Mouse (Mus musculus): Measurements from ENCODE around the gene Olfr16. TPM values are rescaled to one million over a fixed set of nuclear protein-coding genes. Genes with fewer than 3 reads are reported as not detected.

Olfr16 gene
- polyA plus RNA-seq (2014; fragmentation: Nextera tagmentation; extraction: Ambion mirVana) = not detected in 2 replicates

- Histone ChIP-seq H3K4me1 (ENCODE audit: control insufficient read depth, insufficient read depth, low read length) (no peaks in the 10 kb centered on the region), H3K9ac (ENCODE audit: low read length) (no peak within 1 kb of the TSS), H3K4me2 (ENCODE audit: low read depth, severe bottlenecking) (no peak within 1 kb of the TSS), H3K4me3 (ENCODE audit: low read depth, low read length) (no peak within 1 kb of the TSS), H3K9me3 (ENCODE audit: control insufficient read depth, low read length) (no peaks in the 10 kb centered on the region), H3K27me3 (ENCODE audit: control insufficient read depth, insufficient read depth, low read length) (no peaks in the 10 kb centered on the region), H3K36me3 (ENCODE audit: control insufficient read depth, insufficient read depth, low read length) (no peaks in the 10 kb centered on the region), H3K27ac (replicated peaks; ENCODE audit: low read depth, low read length) (no peak within 1 kb of the TSS)
- ATAC-seq (ENCODE audit: insufficient number of reproducible peaks, low FRiP score, low TSS enrichment, low read depth) (no peak), DNase-seq (ENCODE audit: low spot score) (no peak)
- WGBS = 18% methylated on average over 1 of the region's 1 CpGs
Observed at GRCm38 (mm10) chr1:172950160-172950559, at the start of gene Olfr16. TSS of gene Olfr16 (plus strand) at chr1:172950409.

- ATAC-seq (ENCODE audit: insufficient number of reproducible peaks, low FRiP score, low TSS enrichment, low read depth) = no peak
- no peaks in the 10 kb centered on the region for H3K36me3 ChIP-seq (ENCODE audit: control insufficient read depth, insufficient read depth, low read length)
- H3K9ac ChIP-seq (ENCODE audit: low read length) = no peak overlapping the region
- H3K4me3 ChIP-seq (ENCODE audit: low read depth, low read length) = no peak overlapping the region
- H3K27ac ChIP-seq (replicated peaks; ENCODE audit: low read depth, low read length) = no peak overlapping the region
- H3K9me3 ChIP-seq (ENCODE audit: control insufficient read depth, low read length) = no peaks in the 10 kb centered on the region
- no peak for DNase-seq (ENCODE audit: low spot score)
- no peaks in the 10 kb centered on the region for H3K27me3 ChIP-seq (ENCODE audit: control insufficient read depth, insufficient read depth, low read length)
- H3K4me1 ChIP-seq (ENCODE audit: control insufficient read depth, insufficient read depth, low read length) = no peaks in the 10 kb centered on the region
- no peak overlapping the region for H3K4me2 ChIP-seq (ENCODE audit: low read depth, severe bottlenecking)
Observed at GRCm38 (mm10) chr1:172903313-172903712, 46.9 kb upstream of the Olfr16 start.

GRCm38 (mm10) chr1:172917115-172917514, 33.1 kb upstream of the Olfr16 start:
- DNase-seq (ENCODE audit: low spot score) (no peak), ATAC-seq (ENCODE audit: insufficient number of reproducible peaks, low FRiP score, low TSS enrichment, low read depth) (no peak)
- Histone ChIP-seq H3K9ac (ENCODE audit: low read length) (no peak overlapping the region), H3K36me3 (ENCODE audit: control insufficient read depth, insufficient read depth, low read length) (no peaks in the 10 kb centered on the region), H3K27ac (replicated peaks; ENCODE audit: low read depth, low read length) (no peak overlapping the region), H3K9me3 (ENCODE audit: control insufficient read depth, low read length) (no peaks in the 10 kb centered on the region), H3K27me3 (ENCODE audit: control insufficient read depth, insufficient read depth, low read length) (no peaks in the 10 kb centered on the region), H3K4me1 (ENCODE audit: control insufficient read depth, insufficient read depth, low read length) (no peaks in the 10 kb centered on the region), H3K4me2 (ENCODE audit: low read depth, severe bottlenecking) (no peak overlapping the region), H3K4me3 (ENCODE audit: low read depth, low read length) (no peak overlapping the region)
- 83% methylated on average over 1 of the region's 1 CpGs for WGBS

DNA sequence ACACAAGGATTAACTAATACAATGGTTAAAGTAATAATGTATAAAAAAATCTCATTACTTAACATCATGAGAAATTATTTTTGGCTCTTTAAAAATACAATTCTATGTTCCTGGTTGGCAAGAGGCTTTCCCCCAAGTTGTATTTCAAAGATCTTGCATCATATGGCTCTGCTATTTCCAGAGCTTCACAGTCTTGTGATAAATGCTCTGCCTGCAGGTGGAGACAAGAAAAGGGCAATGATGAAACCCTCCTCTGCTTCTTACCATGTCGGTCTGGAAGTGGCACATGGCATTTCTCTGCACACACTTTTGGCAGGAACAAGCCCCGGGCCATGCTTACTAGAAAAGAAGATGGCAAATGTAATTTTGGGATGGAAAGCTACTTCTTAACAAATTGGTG, 31.8 kb upstream of the Olfr16 start:
- Histone ChIP-seq H3K4me3 (ENCODE audit: low read depth, low read length) (no peak overlapping the region), H3K9me3 (ENCODE audit: control insufficient read depth, low read length) (no peaks in the 10 kb centered on the region), H3K9ac (ENCODE audit: low read length) (no peak overlapping the region), H3K27ac (replicated peaks; ENCODE audit: low read depth, low read length) (no peak overlapping the region), H3K4me2 (ENCODE audit: low read depth, severe bottlenecking) (no peak overlapping the region), H3K27me3 (ENCODE audit: control insufficient read depth, insufficient read depth, low read length) (no peaks in the 10 kb centered on the region), H3K36me3 (ENCODE audit: control insufficient read depth, insufficient read depth, low read length) (no peaks in the 10 kb centered on the region), H3K4me1 (ENCODE audit: control insufficient read depth, insufficient read depth, low read length) (no peaks in the 10 kb centered on the region)
- ATAC-seq (ENCODE audit: insufficient number of reproducible peaks, low FRiP score, low TSS enrichment, low read depth) = no peak
- 86% methylated on average over 2 of the region's 2 CpGs for WGBS
- no peak for DNase-seq (ENCODE audit: low spot score)

- WGBS = 95% methylated on average over 2 of the region's 2 CpGs
- H3K9ac ChIP-seq (ENCODE audit: low read length) = no peak overlapping the region
- ATAC-seq (ENCODE audit: insufficient number of reproducible peaks, low FRiP score, low TSS enrichment, low read depth) (no peak), DNase-seq (ENCODE audit: low spot score) (no peak)
- no peaks in the 10 kb centered on the region for H3K9me3 ChIP-seq (ENCODE audit: control insufficient read depth, low read length)
- H3K27me3 ChIP-seq (ENCODE audit: control insufficient read depth, insufficient read depth, low read length) = no peaks in the 10 kb centered on the region
- H3K27ac ChIP-seq (replicated peaks; ENCODE audit: low read depth, low read length) = no peak overlapping the region
- no peak overlapping the region for H3K4me2 ChIP-seq (ENCODE audit: low read depth, severe bottlenecking)
- no peak overlapping the region for H3K4me3 ChIP-seq (ENCODE audit: low read depth, low read length)
- no peaks in the 10 kb centered on the region for H3K36me3 ChIP-seq (ENCODE audit: control insufficient read depth, insufficient read depth, low read length)
- H3K4me1 ChIP-seq (ENCODE audit: control insufficient read depth, insufficient read depth, low read length) = no peaks in the 10 kb centered on the region
Observed at GRCm38 (mm10) chr1:172932197-172932596, 18.0 kb upstream of the Olfr16 start.

DNA sequence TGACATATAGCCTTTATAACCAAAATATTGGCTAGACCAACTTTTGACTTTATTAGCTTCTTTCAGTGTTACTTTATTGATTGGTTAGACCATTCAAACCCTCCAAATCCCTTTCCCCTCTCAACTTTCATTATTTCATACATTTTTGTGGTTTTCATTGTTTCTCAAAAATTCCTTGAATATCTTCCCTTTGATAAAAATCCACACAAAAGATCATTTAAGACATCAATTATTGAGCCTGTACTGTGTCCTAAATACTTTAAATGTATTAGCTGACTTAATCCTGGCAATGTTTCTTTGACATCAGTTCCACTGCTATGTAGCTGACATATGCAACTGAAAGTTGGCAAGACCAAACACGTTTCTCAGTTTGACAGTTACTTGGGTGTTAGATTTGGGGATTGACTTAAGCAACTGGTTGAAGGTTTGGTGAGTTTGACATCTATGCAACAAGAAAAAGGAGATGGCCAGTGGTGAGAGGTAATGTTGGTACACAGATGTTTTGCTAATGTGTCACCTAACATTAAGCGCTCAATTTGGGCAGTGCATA, 1.0 kb downstream of the Olfr16 start:
- Histone ChIP-seq H3K9me3 (ENCODE audit: control insufficient read depth, low read length) (no peaks in the 10 kb centered on the region), H3K27ac (replicated peaks; ENCODE audit: low read depth, low read length) (no peak overlapping the region), H3K27me3 (ENCODE audit: control insufficient read depth, insufficient read depth, low read length) (no peaks in the 10 kb centered on the region), H3K9ac (ENCODE audit: low read length) (no peak overlapping the region), H3K4me2 (ENCODE audit: low read depth, severe bottlenecking) (no peak overlapping the region), H3K4me1 (ENCODE audit: control insufficient read depth, insufficient read depth, low read length) (no peaks in the 10 kb centered on the region), H3K36me3 (ENCODE audit: control insufficient read depth, insufficient read depth, low read length) (no peaks in the 10 kb centered on the region), H3K4me3 (ENCODE audit: low read depth, low read length) (no peak overlapping the region)
- ATAC-seq (ENCODE audit: insufficient number of reproducible peaks, low FRiP score, low TSS enrichment, low read depth) (no peak), DNase-seq (ENCODE audit: low spot score) (no peak)
- 79% methylated on average over 2 of the region's 2 CpGs for WGBS

DNA sequence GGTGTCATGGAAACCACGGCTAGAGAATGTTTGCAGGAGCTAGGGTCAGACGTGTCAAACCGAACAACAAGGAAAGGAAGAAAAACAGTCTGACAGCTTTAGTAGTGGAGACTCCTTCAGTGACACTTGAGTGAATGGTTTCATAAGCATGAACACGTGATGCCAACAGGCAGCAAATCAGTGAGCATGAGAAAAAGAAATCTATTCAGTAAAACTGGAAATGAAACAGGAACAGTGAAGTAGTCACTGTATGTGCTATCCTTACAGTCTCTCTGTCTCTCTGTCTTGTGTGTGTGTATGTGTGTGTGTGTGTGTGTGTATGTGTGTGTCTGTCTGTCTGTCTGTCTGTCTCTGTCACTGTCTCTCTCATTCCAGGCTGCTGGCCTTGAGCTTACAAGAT, 5.2 kb downstream of the Olfr16 start:
- Histone ChIP-seq H3K4me3 (ENCODE audit: low read depth, low read length) (no peak overlapping the region), H3K36me3 (ENCODE audit: control insufficient read depth, insufficient read depth, low read length) (no peaks in the 10 kb centered on the region), H3K9me3 (ENCODE audit: control insufficient read depth, low read length) (no peaks in the 10 kb centered on the region), H3K4me1 (ENCODE audit: control insufficient read depth, insufficient read depth, low read length) (no peaks in the 10 kb centered on the region), H3K4me2 (ENCODE audit: low read depth, severe bottlenecking) (no peak overlapping the region), H3K27ac (replicated peaks; ENCODE audit: low read depth, low read length) (no peak overlapping the region), H3K9ac (ENCODE audit: low read length) (no peak overlapping the region), H3K27me3 (ENCODE audit: control insufficient read depth, insufficient read depth, low read length) (no peaks in the 10 kb centered on the region)
- DNase-seq (ENCODE audit: low spot score) (no peak), ATAC-seq (ENCODE audit: insufficient number of reproducible peaks, low FRiP score, low TSS enrichment, low read depth) (no peak)
- 78% methylated on average over 4 of the region's 4 CpGs for WGBS

GRCm38 (mm10) chr1:172960452-172960851, 10.2 kb downstream of the Olfr16 start:
- Histone ChIP-seq H3K4me2 (ENCODE audit: low read depth, severe bottlenecking) (no peak overlapping the region), H3K4me1 (ENCODE audit: control insufficient read depth, insufficient read depth, low read length) (no peaks in the 10 kb centered on the region), H3K9me3 (ENCODE audit: control insufficient read depth, low read length) (no peaks in the 10 kb centered on the region), H3K27me3 (ENCODE audit: control insufficient read depth, insufficient read depth, low read length) (no peaks in the 10 kb centered on the region), H3K36me3 (ENCODE audit: control insufficient read depth, insufficient read depth, low read length) (no peaks in the 10 kb centered on the region), H3K9ac (ENCODE audit: low read length) (no peak overlapping the region), H3K27ac (replicated peaks; ENCODE audit: low read depth, low read length) (no peak overlapping the region), H3K4me3 (ENCODE audit: low read depth, low read length) (no peak overlapping the region)
- WGBS = 72% methylated on average over 1 of the region's 1 CpGs
- DNase-seq (ENCODE audit: low spot score) = no peak
- ATAC-seq (ENCODE audit: insufficient number of reproducible peaks, low FRiP score, low TSS enrichment, low read depth) = no peak
